In genomic region chr7:126791851-126792720, GRCm38 (mm10) we compare ENCODE assay signal across 8 mouse cellular contexts. TPM values are rescaled to one million over a fixed set of nuclear protein-coding genes. Genes with fewer than 3 reads are reported as not detected.
A peak's percentile ranks its signal among the peaks of the same experiment; 100 is the strongest.
DNase-seq lines count a peak whose midpoint lies in the region; ATAC-seq lines count a peak whose summit lies in the region.

TSS of gene Ppp4c (minus strand) at chr7:126792496.

- H3K27ac ChIP-seq in forebrain, embryonic 11.5 days (ENCODE audit: low read depth, low read length), result peak within 1 kb of the TSS; percentile 93
- H3K27ac ChIP-seq in heart, embryonic 16.5 days (ENCODE audit: low read length), result peak within 1 kb of the TSS; percentile 94
- peak within 1 kb of the TSS; percentile 93 for H3K27ac ChIP-seq in liver, embryonic 15.5 days (replicated peaks)
- peak within 1 kb of the TSS; percentile 69 for H3K27ac ChIP-seq in neural tube, embryonic 12.5 days

- ATAC-seq in forebrain, embryonic 11.5 days (replicated peaks; ENCODE audit: low FRiP score), result peak; percentile 95
- peak; percentile 92 for ATAC-seq in heart, embryonic 16.5 days (replicated peaks; ENCODE audit: extremely low read depth, insufficient read depth, low FRiP score)
- peak; percentile 87 for ATAC-seq in liver, embryonic 15.5 days (ENCODE audit: insufficient read depth)
- peak; percentile 93 for ATAC-seq in neural tube, embryonic 12.5 days (ENCODE audit: low FRiP score, low read depth)

- peak within 1 kb of the TSS; percentile 56 for H3K4me2 ChIP-seq in forebrain, embryonic 11.5 days (ENCODE audit: low read depth, low read length, severe bottlenecking)
- H3K4me2 ChIP-seq in heart, embryonic 16.5 days (ENCODE audit: low read depth, low read length), result peak within 1 kb of the TSS; percentile 83
- peak within 1 kb of the TSS; percentile 85 for H3K4me2 ChIP-seq in liver, embryonic 15.5 days
- peak within 1 kb of the TSS; percentile 81 for H3K4me2 ChIP-seq in neural tube, embryonic 12.5 days (replicated peaks)

- H3K27me3 ChIP-seq in forebrain, embryonic 11.5 days (ENCODE audit: control insufficient read depth, insufficient read depth, low read length), result no peaks in the 10 kb centered on the region
- H3K27me3 ChIP-seq in heart, embryonic 16.5 days (ENCODE audit: control insufficient read depth, insufficient read depth, low read length), result no peaks in the 10 kb centered on the region
- H3K27me3 ChIP-seq in liver, embryonic 15.5 days, result no peaks in the 10 kb centered on the region
- H3K27me3 ChIP-seq in neural tube, embryonic 12.5 days (replicated peaks), result no peaks in the 10 kb centered on the region

- H3K36me3 ChIP-seq in forebrain, embryonic 11.5 days (ENCODE audit: control insufficient read depth, insufficient read depth, low read length), result peaks cover 22% of the 10 kb centered on the region; the same call in 1 of the 2 replicates
- H3K36me3 ChIP-seq in heart, embryonic 16.5 days (ENCODE audit: control insufficient read depth, insufficient read depth), result peaks cover 50% of the 10 kb centered on the region
- H3K36me3 ChIP-seq in liver, embryonic 15.5 days (replicated peaks), result peaks cover 62% of the 10 kb centered on the region
- H3K36me3 ChIP-seq in neural tube, embryonic 12.5 days, result peaks cover 56% of the 10 kb centered on the region

- under 1% methylated on average over 81 of the region's 83 CpGs for WGBS in forebrain, embryonic 11.5 days
- WGBS in heart, embryonic 16.5 days, result under 1% methylated on average over 83 of the region's 83 CpGs
- WGBS in liver, embryonic 15.5 days (ENCODE audit: insufficient replicate concordance), result under 1% methylated on average over 81 of the region's 83 CpGs
- under 1% methylated on average over 82 of the region's 83 CpGs for WGBS in neural tube, embryonic 12.5 days

- H3K9me3 ChIP-seq in forebrain, embryonic 11.5 days (ENCODE audit: control insufficient read depth, low read length), result no peaks in the 10 kb centered on the region
- H3K9me3 ChIP-seq in heart, embryonic 16.5 days (replicated peaks; ENCODE audit: control insufficient read depth, low read length), result no peaks in the 10 kb centered on the region
- no peaks in the 10 kb centered on the region for H3K9me3 ChIP-seq in liver, embryonic 15.5 days (replicated peaks)
- H3K9me3 ChIP-seq in neural tube, embryonic 12.5 days, result no peaks in the 10 kb centered on the region

- peak within 1 kb of the TSS; percentile 64 for H3K4me3 ChIP-seq in forebrain, embryonic 11.5 days (ENCODE audit: low read depth, low read length)
- peak within 1 kb of the TSS; percentile 97 for H3K4me3 ChIP-seq in heart, embryonic 16.5 days (ENCODE audit: low read length)
- H3K4me3 ChIP-seq in liver, embryonic 15.5 days (replicated peaks), result peak within 1 kb of the TSS; percentile 90
- H3K4me3 ChIP-seq in neural tube, embryonic 12.5 days, result peak within 1 kb of the TSS; percentile 97

- peak; percentile 91 to 95 for DNase-seq in CD8-positive naive resting alpha-beta T cell, adult 2 months (ENCODE audit: low read depth in 2 of 2, low spot score in 2 of 2)
- peak; percentile 97 for DNase-seq in c-Kit-positive CD71-negative TER-119-negative erythroid progenitor cells, embryonic 14.5 days (ENCODE audit: low read depth)
- peak; percentile 98 for DNase-seq in forebrain, embryonic 11.5 days (ENCODE audit: low spot score)
- peak; percentile 98 to 99 for DNase-seq in kidney, postnatal 36 days
- DNase-seq in telencephalon, adult 2 months (ENCODE audit: low read depth, low spot score), result peak; percentile 96

- peak within 1 kb of the TSS; percentile 84 for H3K9ac ChIP-seq in forebrain, embryonic 11.5 days (ENCODE audit: low read length)
- peak within 1 kb of the TSS; percentile 97 for H3K9ac ChIP-seq in heart, embryonic 16.5 days (ENCODE audit: low read length)
- H3K9ac ChIP-seq in liver, embryonic 15.5 days, result peak within 1 kb of the TSS; percentile 95
- peak within 1 kb of the TSS; percentile 93 for H3K9ac ChIP-seq in neural tube, embryonic 12.5 days

- H3K4me1 ChIP-seq in forebrain, embryonic 11.5 days (replicated peaks; ENCODE audit: control insufficient read depth, insufficient read depth, low read length), result peaks cover 10% of the 10 kb centered on the region
- peaks cover 45% of the 10 kb centered on the region for H3K4me1 ChIP-seq in heart, embryonic 16.5 days (ENCODE audit: control insufficient read depth, insufficient read depth, low read length)
- peaks cover 64% of the 10 kb centered on the region for H3K4me1 ChIP-seq in liver, embryonic 15.5 days (replicated peaks)
- H3K4me1 ChIP-seq in neural tube, embryonic 12.5 days, result peaks cover 38% of the 10 kb centered on the region

RNA-seq across cellular contexts. Expression of gene Ppp4c, which starts in this region (rescaled TPM):
- polyA plus RNA-seq in forebrain, embryonic 11.5 days (2014; fragmentation: Nextera tagmentation; extraction: Ambion mirVana), result 348 and 392 TPM in 2 replicates
- 133 and 159 TPM in 2 replicates for polyA plus RNA-seq in heart, embryonic 16.5 days (2015; fragmentation: Nextera tagmentation; extraction: Ambion mirVana)
- 107 and 113 TPM in 2 replicates for polyA plus RNA-seq in liver, embryonic 15.5 days (2015; fragmentation: Nextera tagmentation; extraction: Ambion mirVana)
- polyA plus RNA-seq in neural tube, embryonic 12.5 days (2016; fragmentation: Nextera tagmentation; extraction: Ambion mirVana), result 293 and 310 TPM in 2 replicates

Comparison
In these comparisons a context has a peak if more than half of its experiments do, and no peak if none do; other contexts are left out.
1. Peak in every context shown above with its lines: DNase-seq, ATAC-seq, H3K4me3 ChIP-seq and H3K27ac ChIP-seq.